Mouse (Mus musculus): ENCODE measurements at regions not wholly inside any gene's neighbourhood (a gene's known extent, or its start where the extent isn't known, plus 50 kb on each side); places are given as distances from the start of the nearest gene placed in this dataset.

- H3K36me3 ChIP-seq (ENCODE audit: insufficient read depth, low read length) = no peaks in the 10 kb centered on the region
- no peaks in the 10 kb centered on the region for H3K4me1 ChIP-seq (ENCODE audit: insufficient read depth, low read depth, low read length)
- 38% methylated on average over 7 of the region's 7 CpGs for WGBS
- ATAC-seq (no peak), DNase-seq (ENCODE audit: low spot score) (no peak)
- H3K4me3 ChIP-seq (ENCODE audit: low read depth, low read length) = no peak overlapping the region
- no peaks in the 10 kb centered on the region for H3K9me3 ChIP-seq (ENCODE audit: low read length)
- H3K27me3 ChIP-seq (replicated peaks; ENCODE audit: insufficient read depth, low read length) = no peaks in the 10 kb centered on the region
- no peak for TF ChIP-seq CTCF (IDR thresholded peaks at IDR 0.05)
- no peak for TF ChIP-seq EP300 (IDR thresholded peaks at IDR 0.05)
- H3K27ac ChIP-seq (ENCODE audit: low read length) = no peak overlapping the region
- H3K4me2 ChIP-seq (replicated peaks; ENCODE audit: low read depth, low read length) = no peak overlapping the region
- H3K9ac ChIP-seq (replicated peaks; ENCODE audit: low read depth) = no peak overlapping the region
Observed at GRCm38 (mm10) chr16:50822352-50822751, 231.4 kb upstream of the Ccdc54 start.

GRCm38 (mm10) chr16:50814626-50815025 lies 223.7 kb upstream of the Ccdc54 start:
- H3K4me3 ChIP-seq (ENCODE audit: low read depth, low read length) = no peak overlapping the region
- TF ChIP-seq CTCF (IDR thresholded peaks at IDR 0.05) (no peak), EP300 (IDR thresholded peaks at IDR 0.05) (no peak)

GRCm38 (mm10) chr16:50799145-50799794 lies 208.3 kb upstream of the Ccdc54 start:
- Histone ChIP-seq H3K4me2 (replicated peaks; ENCODE audit: low read depth, low read length) (no peak overlapping the region), H3K4me1 (ENCODE audit: insufficient read depth, low read depth, low read length) (no peaks in the 10 kb centered on the region), H3K9me3 (ENCODE audit: low read length) (no peaks in the 10 kb centered on the region), H3K4me3 (ENCODE audit: low read depth, low read length) (no peak overlapping the region), H3K36me3 (ENCODE audit: insufficient read depth, low read length) (no peaks in the 10 kb centered on the region), H3K27me3 (replicated peaks; ENCODE audit: insufficient read depth, low read length) (no peaks in the 10 kb centered on the region), H3K27ac (ENCODE audit: low read length) (no peak overlapping the region), H3K9ac (replicated peaks; ENCODE audit: low read depth) (no peak overlapping the region)
- DNase-seq (ENCODE audit: low spot score) (peak; percentile 61), ATAC-seq (peak; percentile 37; the same call in 1 of the 2 replicates)
- TF ChIP-seq EP300 (IDR thresholded peaks at IDR 0.05) (no peak), CTCF (IDR thresholded peaks at IDR 0.05) (peak; percentile 76)
- 45% methylated on average over 10 of the region's 10 CpGs for WGBS

More at GRCm38 (mm10) chr16:50814626-50815025, 223.7 kb upstream of the Ccdc54 start:
- 38% methylated on average over 4 of the region's 4 CpGs for WGBS
- H3K9me3 ChIP-seq (ENCODE audit: low read length) = no peaks in the 10 kb centered on the region
- H3K27me3 ChIP-seq (replicated peaks; ENCODE audit: insufficient read depth, low read length) = no peaks in the 10 kb centered on the region
- H3K27ac ChIP-seq (ENCODE audit: low read length) = no peak overlapping the region
- no peak for ATAC-seq
- H3K36me3 ChIP-seq (ENCODE audit: insufficient read depth, low read length) = no peaks in the 10 kb centered on the region
- DNase-seq (ENCODE audit: low spot score) = no peak
- H3K4me1 ChIP-seq (ENCODE audit: insufficient read depth, low read depth, low read length) = no peaks in the 10 kb centered on the region
- no peak overlapping the region for H3K9ac ChIP-seq (replicated peaks; ENCODE audit: low read depth)
- H3K4me2 ChIP-seq (replicated peaks; ENCODE audit: low read depth, low read length) = no peak overlapping the region

- DNase-seq (ENCODE audit: low spot score) (no peak), ATAC-seq (no peak)
- H3K4me3 ChIP-seq (ENCODE audit: low read depth, low read length) = no peak overlapping the region
- no peak overlapping the region for H3K9ac ChIP-seq (replicated peaks; ENCODE audit: low read depth)
- no peaks in the 10 kb centered on the region for H3K4me1 ChIP-seq (ENCODE audit: insufficient read depth, low read depth, low read length)
- H3K9me3 ChIP-seq (ENCODE audit: low read length) = no peaks in the 10 kb centered on the region
- WGBS = 51% methylated on average over 6 of the region's 6 CpGs
- H3K4me2 ChIP-seq (replicated peaks; ENCODE audit: low read depth, low read length) = no peak overlapping the region
- H3K36me3 ChIP-seq (ENCODE audit: insufficient read depth, low read length) = no peaks in the 10 kb centered on the region
- H3K27me3 ChIP-seq (replicated peaks; ENCODE audit: insufficient read depth, low read length) = no peaks in the 10 kb centered on the region
- no peak overlapping the region for H3K27ac ChIP-seq (ENCODE audit: low read length)
- TF ChIP-seq CTCF (IDR thresholded peaks at IDR 0.05) (0 out of 2 replicates have a peak, but pooled peaks have one; percentile 7), EP300 (IDR thresholded peaks at IDR 0.05) (no peak)
Observed at GRCm38 (mm10) chr16:50798095-50798494, 207.1 kb upstream of the Ccdc54 start.

- WGBS = 55% methylated on average over 2 of the region's 2 CpGs
- H3K4me1 ChIP-seq (ENCODE audit: insufficient read depth, low read depth, low read length) = no peaks in the 10 kb centered on the region
- no peak overlapping the region for H3K9ac ChIP-seq (replicated peaks; ENCODE audit: low read depth)
- H3K9me3 ChIP-seq (ENCODE audit: low read length) = no peaks in the 10 kb centered on the region
- no peaks in the 10 kb centered on the region for H3K27me3 ChIP-seq (replicated peaks; ENCODE audit: insufficient read depth, low read length)
- ATAC-seq = peak; percentile 65
- H3K4me2 ChIP-seq (replicated peaks; ENCODE audit: low read depth, low read length) = no peak overlapping the region
- H3K36me3 ChIP-seq (ENCODE audit: insufficient read depth, low read length) = no peaks in the 10 kb centered on the region
- peak; percentile 17 for DNase-seq (ENCODE audit: low spot score)
- peak; percentile 26; the same call in 1 of the 2 replicates for TF ChIP-seq EP300 (IDR thresholded peaks at IDR 0.05)
- no peak for TF ChIP-seq CTCF (IDR thresholded peaks at IDR 0.05)
- no peak overlapping the region for H3K27ac ChIP-seq (ENCODE audit: low read length)
- no peak overlapping the region for H3K4me3 ChIP-seq (ENCODE audit: low read depth, low read length)
Observed at GRCm38 (mm10) chr16:50792960-50793359, 202.0 kb upstream of the Ccdc54 start.

- no peak overlapping the region for H3K4me2 ChIP-seq (replicated peaks; ENCODE audit: low read depth, low read length)
- no peak overlapping the region for H3K4me3 ChIP-seq (ENCODE audit: low read depth, low read length)
- H3K4me1 ChIP-seq (ENCODE audit: insufficient read depth, low read depth, low read length) = no peaks in the 10 kb centered on the region
- 43% methylated on average over 2 of the region's 2 CpGs for WGBS
- no peak overlapping the region for H3K27ac ChIP-seq (ENCODE audit: low read length)
- no peak overlapping the region for H3K9ac ChIP-seq (replicated peaks; ENCODE audit: low read depth)
- TF ChIP-seq EP300 (IDR thresholded peaks at IDR 0.05) (no peak), CTCF (IDR thresholded peaks at IDR 0.05) (no peak)
- peak; percentile 14 for DNase-seq (ENCODE audit: low spot score)
- no peaks in the 10 kb centered on the region for H3K27me3 ChIP-seq (replicated peaks; ENCODE audit: insufficient read depth, low read length)
- peak; percentile 52 for ATAC-seq
- H3K36me3 ChIP-seq (ENCODE audit: insufficient read depth, low read length) = no peaks in the 10 kb centered on the region
- H3K9me3 ChIP-seq (ENCODE audit: low read length) = no peaks in the 10 kb centered on the region
Observed at GRCm38 (mm10) chr16:50792506-50792905, 201.6 kb upstream of the Ccdc54 start.
